Mouse (Mus musculus) liver, postnatal 0 days (tissue): Measurements from ENCODE around the gene Hmgcl.

Experiments
- CTCF ChIP-seq: sonication (generic); IDR thresholded peaks from 2 replicates; pipeline ENCODE4 v1.5.1; 2016; ENCODE audit warnings: antibody characterized with exemption, low read depth
- EP300 ChIP-seq: IDR thresholded peaks from 2 replicates; pipeline ENCODE4 v1.6.1; 2016; ENCODE audit warnings: antibody characterized with exemption, low read depth, mild to moderate bottlenecking

DNA sequence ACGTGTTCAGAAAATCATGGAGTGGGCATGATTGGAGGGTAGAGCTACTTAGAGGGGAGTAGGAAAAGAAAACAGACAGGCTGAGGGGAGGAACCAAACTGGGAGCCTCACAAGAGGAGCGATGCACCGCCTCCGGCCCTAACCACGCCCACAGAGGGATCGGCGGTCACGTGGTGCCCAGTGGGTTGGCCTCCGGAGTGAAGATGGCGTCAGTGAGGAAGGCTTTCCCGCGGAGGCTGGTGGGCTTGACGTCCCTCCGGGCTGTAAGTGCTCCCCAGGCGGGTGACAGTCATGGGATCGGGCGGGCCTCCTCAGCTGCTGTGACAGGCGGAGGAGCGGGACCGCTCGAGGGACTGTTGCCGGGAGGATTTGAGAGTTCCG, at the start of gene Hmgcl:
- no peak for TF ChIP-seq CTCF
- no peak for TF ChIP-seq EP300
